Mouse (Mus musculus) forebrain, embryonic 14.5 days (tissue): Measurements from ENCODE around the gene Ccdc62. TPM values are rescaled to one million over a fixed set of nuclear protein-coding genes. Genes with fewer than 3 reads are reported as not detected.

ENCODE experiments used
- ATAC-seq: fragments of 200-750 bp; cut with Nextera tagmentation; 2 replicates; pipeline ENCODE4 v1.8.0; 2017; ENCODE audit warnings: mild to moderate bottlenecking, moderate library complexity
- DNase-seq: peaks from one replicate; pipeline ENCODE4 v3.0.0-alpha.2; 2015; ENCODE audit warnings: low spot score
- H3K27ac ChIP-seq: fragments of 300-500 bp; sonication (generic); 2 replicates; pipeline ENCODE4 v1.5.1; 2014; ENCODE audit warnings: low read depth, mild to moderate bottlenecking, control low read depth, low read length, moderate library complexity
- H3K27me3 ChIP-seq: fragments of 300-500 bp; sonication (generic); replicated peaks from 2 replicates; pipeline ENCODE4 v1.6.1; 2014; ENCODE audit warnings: low read length, control low read depth, mixed read lengths; ENCODE audit not compliant: control insufficient read depth, insufficient read depth
- H3K36me3 ChIP-seq: fragments of 300-500 bp; sonication (generic); 2 replicates; pipeline ENCODE4 v1.6.1; 2014; ENCODE audit warnings: low read length, control low read depth; ENCODE audit not compliant: control insufficient read depth, insufficient read depth
- H3K4me1 ChIP-seq: fragments of 300-500 bp; sonication (generic); 2 replicates; pipeline ENCODE4 v1.6.1; 2014; ENCODE audit warnings: antibody characterized with exemption, low read length, control low read depth; ENCODE audit not compliant: control insufficient read depth, insufficient read depth
- H3K4me2 ChIP-seq: fragments of 300-500 bp; sonication (generic); 2 replicates; pipeline ENCODE4 v1.6.1; 2014; ENCODE audit warnings: mild to moderate bottlenecking, control low read depth, low read length
- H3K4me3 ChIP-seq: fragments of 300-500 bp; sonication (generic); 2 replicates; pipeline ENCODE4 v1.5.1; 2014; ENCODE audit warnings: low read depth, low read length, control low read depth
- H3K9ac ChIP-seq: fragments of 300-500 bp; sonication (generic); 2 replicates; pipeline ENCODE4 v1.6.1; 2014; ENCODE audit warnings: mild to moderate bottlenecking, low read length, control low read depth, moderate library complexity
- H3K9me3 ChIP-seq: fragments of 300-500 bp; sonication (generic); replicated peaks from 2 replicates; pipeline ENCODE4 v1.6.1; 2016; ENCODE audit warnings: low read length, control low read depth, mixed read lengths; ENCODE audit not compliant: control insufficient read depth
- WGBS: fragments of 180-500 bp; shearing (Covaris S2); extraction: QIAGEN DNeasy Blood & Tissue Kit; methylation state at CpG from one replicate; pipeline ENCODE4 v1.1.7; 2014; 5-methylcytosine and 5-hydroxymethylcytosine counted together
- polyA plus RNA-seq: library from polyadenylated mRNA; unstranded; fragments of >200 nt; fragmentation: Nextera tagmentation; extraction: Ambion mirVana; gene quantifications from 2 replicates; pipeline ENCODE4 v1.2.1, GENCODE M21; 2014

The Ccdc62 gene
- polyA plus RNA-seq, 1 experiment from 2014 or later = 5.3 TPM

- Histone ChIP-seq H3K27me3 (no peaks in the 10 kb centered on the region), H3K27ac (no peak overlapping the region), H3K9ac (no peak overlapping the region), H3K4me3 (no peak overlapping the region), H3K4me1 (no peaks in the 10 kb centered on the region), H3K9me3 (no peaks in the 10 kb centered on the region), H3K4me2 (no peak overlapping the region), H3K36me3 (no peaks in the 10 kb centered on the region)
- 84% methylated on average over 11 of the region's 11 CpGs for WGBS
- DNase-seq (no peak), ATAC-seq (no peak)
These were observed 34.1 kb upstream of the Ccdc62 start for GRCm38 (mm10) chr5:123896395-123896794.

GRCm38 (mm10) chr5:123897352-123897751 lies 33.1 kb upstream of the Ccdc62 start:
- no peak overlapping the region for H3K9ac ChIP-seq
- no peak overlapping the region for H3K4me3 ChIP-seq
- H3K27ac ChIP-seq = no peak overlapping the region
- no peaks in the 10 kb centered on the region for H3K4me1 ChIP-seq
- no peaks in the 10 kb centered on the region for H3K27me3 ChIP-seq
- DNase-seq (no peak), ATAC-seq (no peak)
- no peaks in the 10 kb centered on the region for H3K36me3 ChIP-seq
- WGBS = 84% methylated on average over 13 of the region's 13 CpGs
- no peaks in the 10 kb centered on the region for H3K9me3 ChIP-seq
- H3K4me2 ChIP-seq = no peak overlapping the region

- Histone ChIP-seq H3K4me1 (peaks cover 9% of the 10 kb centered on the region), H3K27ac (no peak overlapping the region), H3K36me3 (peaks cover 10% of the 10 kb centered on the region), H3K9ac (no peak overlapping the region), H3K4me3 (no peak overlapping the region), H3K4me2 (no peak overlapping the region), H3K9me3 (no peaks in the 10 kb centered on the region), H3K27me3 (no peaks in the 10 kb centered on the region)
- WGBS = 73% methylated on average over 11 of the region's 11 CpGs
- ATAC-seq (no peak), DNase-seq (no peak)
These were observed 26.3 kb upstream of the Ccdc62 start for GRCm38 (mm10) chr5:123904059-123904672.

GRCm38 (mm10) chr5:123906146-123906975 lies 24.1 kb upstream of the Ccdc62 start:
- H3K27me3 ChIP-seq = no peaks in the 10 kb centered on the region
- DNase-seq = no peak

GRCm38 (mm10) chr5:123906976-123907630 lies 23.4 kb upstream of the Ccdc62 start, which contains the start of gene Denr:
Gene Denr, plus strand, starts transcription at chr5:123907175.
- Histone ChIP-seq H3K9ac (peak within 1 kb of the TSS; percentile 99), H3K4me3 (peak within 1 kb of the TSS; percentile 96), H3K27ac (peak within 1 kb of the TSS; percentile 82), H3K27me3 (no peaks in the 10 kb centered on the region), H3K9me3 (no peaks in the 10 kb centered on the region), H3K4me1 (peaks cover 9% of the 10 kb centered on the region), H3K36me3 (peaks cover 38% of the 10 kb centered on the region), H3K4me2 (peak within 1 kb of the TSS; percentile 71)
- ATAC-seq = peak; percentile 97
- under 1% methylated on average over 49 of the region's 61 CpGs for WGBS
- DNase-seq = peak; percentile 98

More at GRCm38 (mm10) chr5:123906146-123906975, 24.1 kb upstream of the Ccdc62 start:
- WGBS = 69% methylated on average over 17 of the region's 17 CpGs
- H3K27ac ChIP-seq = no peak overlapping the region
- ATAC-seq = no peak
- H3K4me3 ChIP-seq = peak overlapping the region; percentile 19; the same call in 1 of the 2 replicates
- peaks cover 9% of the 10 kb centered on the region for H3K4me1 ChIP-seq
- peak overlapping the region; percentile 46 for H3K4me2 ChIP-seq
- H3K36me3 ChIP-seq = peaks cover 31% of the 10 kb centered on the region
- no peak overlapping the region for H3K9ac ChIP-seq
- H3K9me3 ChIP-seq = no peaks in the 10 kb centered on the region

GRCm38 (mm10) chr5:123907631-123907977 lies 22.9 kb upstream of the Ccdc62 start:
- H3K9me3 ChIP-seq = no peaks in the 10 kb centered on the region
- no peaks in the 10 kb centered on the region for H3K27me3 ChIP-seq
- ATAC-seq (no peak; the same call in 1 of the 2 replicates), DNase-seq (no peak)
- peaks cover 43% of the 10 kb centered on the region for H3K36me3 ChIP-seq
- H3K9ac ChIP-seq = peak overlapping the region; percentile 99
- WGBS = 6% methylated on average over 10 of the region's 10 CpGs
- H3K4me3 ChIP-seq = peak overlapping the region; percentile 96
- peak overlapping the region; percentile 71 for H3K4me2 ChIP-seq
- H3K27ac ChIP-seq = peak overlapping the region; percentile 82; the same call in 1 of the 2 replicates
- peaks cover 9% of the 10 kb centered on the region for H3K4me1 ChIP-seq

- H3K4me1 ChIP-seq = no peaks in the 10 kb centered on the region
- ATAC-seq (no peak), DNase-seq (no peak)
- no peak overlapping the region for H3K9ac ChIP-seq
- H3K27ac ChIP-seq = no peak overlapping the region
- H3K9me3 ChIP-seq = no peaks in the 10 kb centered on the region
- 89% methylated on average over 3 of the region's 3 CpGs for WGBS
- H3K4me2 ChIP-seq = no peak overlapping the region
- no peak overlapping the region for H3K4me3 ChIP-seq
- H3K27me3 ChIP-seq = no peaks in the 10 kb centered on the region
- H3K36me3 ChIP-seq = peaks cover 82% of the 10 kb centered on the region
These were observed 15.6 kb upstream of the Ccdc62 start for GRCm38 (mm10) chr5:123914852-123915251.

GRCm38 (mm10) chr5:123922112-123922511 lies 8.4 kb upstream of the Ccdc62 start:
- no peak overlapping the region for H3K9ac ChIP-seq
- no peak overlapping the region for H3K4me3 ChIP-seq
- H3K27me3 ChIP-seq = no peaks in the 10 kb centered on the region
- no peaks in the 10 kb centered on the region for H3K9me3 ChIP-seq
- WGBS = 93% methylated on average over 6 of the region's 6 CpGs
- H3K36me3 ChIP-seq = peaks cover 92% of the 10 kb centered on the region
- no peaks in the 10 kb centered on the region for H3K4me1 ChIP-seq
- no peak for DNase-seq
- ATAC-seq = no peak
- H3K4me2 ChIP-seq = no peak overlapping the region
- H3K27ac ChIP-seq = no peak overlapping the region
